Mouse (Mus musculus) lung, postnatal 0 days (tissue): ENCODE measurements around the gene Josd2. TPM values are rescaled to one million over a fixed set of nuclear protein-coding genes. Genes with fewer than 3 reads are reported as not detected.

Experiments used
- ATAC-seq: fragments of 200-750 bp; cut with Nextera tagmentation; 2 replicates; pipeline ENCODE4 v1.8.0; 2017; ENCODE audit warnings: moderate library complexity
- DNase-seq: peaks from one replicate; pipeline ENCODE4 v3.0.0-alpha.2; 2016; ENCODE audit warnings: low spot score
- H3K27ac ChIP-seq: fragments of 300-500 bp; sonication (generic); 2 replicates; pipeline ENCODE4 v1.5.1; 2014; ENCODE audit warnings: antibody characterized with exemption, mild to moderate bottlenecking, low read length, mixed read lengths
- H3K27me3 ChIP-seq: fragments of 300-500 bp; sonication (generic); replicated peaks from 2 replicates; pipeline ENCODE4 v1.6.1; 2014; ENCODE audit warnings: low read length, mixed read lengths; ENCODE audit not compliant: insufficient read depth
- H3K36me3 ChIP-seq: fragments of 300-500 bp; sonication (generic); 2 replicates; pipeline ENCODE4 v1.6.1; 2014; ENCODE audit warnings: low read length, mixed read lengths; ENCODE audit not compliant: insufficient read depth
- H3K4me1 ChIP-seq: fragments of 300-500 bp; sonication (generic); 2 replicates; pipeline ENCODE4 v1.6.1; 2014; ENCODE audit warnings: antibody characterized with exemption, low read depth, low read length, mixed read lengths; ENCODE audit not compliant: insufficient read depth
- H3K4me2 ChIP-seq: fragments of 300-500 bp; sonication (generic); replicated peaks from 2 replicates; pipeline ENCODE4 v1.6.1; 2014; ENCODE audit warnings: low read depth, mild to moderate bottlenecking, low read length, moderate library complexity, mixed read lengths
- H3K4me3 ChIP-seq: fragments of 300-500 bp; sonication (generic); 2 replicates; pipeline ENCODE4 v1.5.1; 2014; ENCODE audit warnings: low read depth, low read length
- H3K9ac ChIP-seq: fragments of 300-500 bp; sonication (generic); replicated peaks from 2 replicates; pipeline ENCODE4 v1.6.1; 2014; ENCODE audit warnings: low read depth, mild to moderate bottlenecking
- H3K9me3 ChIP-seq: fragments of 300-500 bp; sonication (generic); 2 replicates; pipeline ENCODE4 v1.6.1; 2016; ENCODE audit warnings: low read length, mixed read lengths
- CTCF ChIP-seq: IDR thresholded peaks from 2 replicates; pipeline ENCODE4 v1.5.1; 2016; ENCODE audit warnings: antibody characterized with exemption, mild to moderate bottlenecking
- EP300 ChIP-seq: IDR thresholded peaks from 2 replicates; pipeline ENCODE4 v1.6.1; 2016; ENCODE audit warnings: antibody characterized with exemption, mild to moderate bottlenecking, control low read depth
- WGBS: fragments of 180-500 bp; shearing (Covaris S2); extraction: QIAGEN DNeasy Blood & Tissue Kit; methylation state at CpG from one replicate; pipeline ENCODE4 v1.1.7; 2014; 5-methylcytosine and 5-hydroxymethylcytosine counted together
- polyA plus RNA-seq: library from polyadenylated mRNA; unstranded; fragments of >200 nt; fragmentation: Nextera tagmentation; extraction: Ambion mirVana; gene quantifications from 2 replicates; pipeline ENCODE4 v1.2.1, GENCODE M21; 2015

Gene Josd2
- polyA plus RNA-seq, 1 experiment from 2014 or later = 93.7 TPM

GRCm38 (mm10) chr7:44470696-44471612, 3.2 kb downstream of the Josd2 start:
- Histone ChIP-seq H3K4me2 (no peak overlapping the region), H3K4me1 (peaks cover 28% of the 10 kb centered on the region), H3K27ac (peak overlapping the region; percentile 64), H3K36me3 (no peaks in the 10 kb centered on the region), H3K4me3 (no peak overlapping the region), H3K9me3 (no peaks in the 10 kb centered on the region), H3K9ac (no peak overlapping the region), H3K27me3 (no peaks in the 10 kb centered on the region)
- no peak for ATAC-seq
- 70% methylated on average over 16 of the region's 16 CpGs for WGBS
- no peak for TF ChIP-seq EP300
- TF ChIP-seq CTCF = no peak
- DNase-seq = peak; percentile 53

DNA sequence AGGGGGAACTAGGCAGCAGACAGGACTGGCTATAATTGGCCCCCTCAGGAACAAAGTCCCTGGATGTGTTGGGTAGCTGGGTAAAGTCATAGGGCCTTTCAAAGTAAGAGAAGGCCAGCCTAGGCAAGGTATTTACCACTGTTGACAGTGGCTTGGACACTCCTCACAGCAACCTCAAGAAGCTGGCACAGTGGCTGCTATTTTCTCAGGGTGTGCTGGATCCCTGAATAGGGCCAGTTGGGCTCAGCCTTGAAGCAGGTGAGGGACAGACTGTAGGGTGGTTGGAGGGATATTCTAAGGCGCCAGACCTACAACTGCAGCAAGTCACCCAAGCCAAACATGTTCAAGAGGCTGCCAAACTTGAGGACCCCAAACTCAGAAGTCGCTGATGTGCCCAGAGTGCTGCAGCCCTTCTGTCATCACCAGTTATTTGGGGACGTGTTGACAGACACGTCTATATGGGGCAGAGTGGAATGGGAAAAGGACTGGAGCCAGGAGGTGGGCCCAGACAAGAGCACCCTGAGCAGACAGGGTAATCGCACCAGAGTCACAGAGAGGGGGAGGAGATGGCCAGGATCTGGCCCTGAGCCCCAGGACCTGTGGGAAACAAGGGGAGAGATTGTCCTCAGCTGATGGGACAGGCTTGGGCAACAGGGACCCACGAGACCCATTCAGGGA, 4.2 kb downstream of the Josd2 start:
- Histone ChIP-seq H3K27ac (peak overlapping the region; percentile 55), H3K27me3 (no peaks in the 10 kb centered on the region), H3K4me1 (peaks cover 28% of the 10 kb centered on the region), H3K9me3 (no peaks in the 10 kb centered on the region), H3K36me3 (no peaks in the 10 kb centered on the region), H3K4me2 (no peak overlapping the region), H3K9ac (no peak overlapping the region), H3K4me3 (no peak overlapping the region)
- DNase-seq (peak; percentile 87), ATAC-seq (peak; percentile 48)
- TF ChIP-seq CTCF (no peak), EP300 (peak; percentile 70; the same call in 1 of the 2 replicates)
- WGBS = 22% methylated on average over 6 of the region's 6 CpGs

GRCm38 (mm10) chr7:44472558-44472885, 4.7 kb downstream of the Josd2 start:
- Histone ChIP-seq H3K36me3 (no peaks in the 10 kb centered on the region), H3K4me2 (no peak overlapping the region), H3K27ac (peak overlapping the region; percentile 55; the same call in 1 of the 2 replicates), H3K27me3 (no peaks in the 10 kb centered on the region), H3K9ac (no peak overlapping the region), H3K4me3 (no peak overlapping the region), H3K4me1 (peaks cover 28% of the 10 kb centered on the region), H3K9me3 (no peaks in the 10 kb centered on the region)
- TF ChIP-seq EP300 = no peak
- TF ChIP-seq CTCF = no peak
- ATAC-seq (no peak), DNase-seq (no peak)
- WGBS = 9% methylated on average over 1 of the region's 1 CpGs

GRCm38 (mm10) chr7:44472961-44473646, 5.3 kb downstream of the Josd2 start:
- H3K9ac ChIP-seq = no peak overlapping the region
- H3K4me1 ChIP-seq = peaks cover 28% of the 10 kb centered on the region
- TF ChIP-seq CTCF (no peak), EP300 (no peak)
- no peak overlapping the region for H3K4me3 ChIP-seq
- no peaks in the 10 kb centered on the region for H3K36me3 ChIP-seq
- H3K27ac ChIP-seq = peak overlapping the region; percentile 55; the same call in 1 of the 2 replicates
- no peaks in the 10 kb centered on the region for H3K9me3 ChIP-seq
- H3K4me2 ChIP-seq = no peak overlapping the region
- ATAC-seq = peak; percentile 25
- H3K27me3 ChIP-seq = no peaks in the 10 kb centered on the region
- DNase-seq = peak; percentile 49
- WGBS = 32% methylated on average over 9 of the region's 9 CpGs

- H3K36me3 ChIP-seq = no peaks in the 10 kb centered on the region
- DNase-seq (no peak), ATAC-seq (no peak)
- no peaks in the 10 kb centered on the region for H3K27me3 ChIP-seq
- H3K4me2 ChIP-seq = no peak overlapping the region
- no peak for TF ChIP-seq EP300
- no peak for TF ChIP-seq CTCF
- no peak overlapping the region for H3K4me3 ChIP-seq
- no peaks in the 10 kb centered on the region for H3K9me3 ChIP-seq
- peaks cover 15% of the 10 kb centered on the region for H3K4me1 ChIP-seq
- 23% methylated on average over 4 of the region's 4 CpGs for WGBS
- no peak overlapping the region for H3K27ac ChIP-seq
- H3K9ac ChIP-seq = no peak overlapping the region
Measured at GRCm38 (mm10) chr7:44474419-44474818, 6.6 kb downstream of the Josd2 start.

DNA sequence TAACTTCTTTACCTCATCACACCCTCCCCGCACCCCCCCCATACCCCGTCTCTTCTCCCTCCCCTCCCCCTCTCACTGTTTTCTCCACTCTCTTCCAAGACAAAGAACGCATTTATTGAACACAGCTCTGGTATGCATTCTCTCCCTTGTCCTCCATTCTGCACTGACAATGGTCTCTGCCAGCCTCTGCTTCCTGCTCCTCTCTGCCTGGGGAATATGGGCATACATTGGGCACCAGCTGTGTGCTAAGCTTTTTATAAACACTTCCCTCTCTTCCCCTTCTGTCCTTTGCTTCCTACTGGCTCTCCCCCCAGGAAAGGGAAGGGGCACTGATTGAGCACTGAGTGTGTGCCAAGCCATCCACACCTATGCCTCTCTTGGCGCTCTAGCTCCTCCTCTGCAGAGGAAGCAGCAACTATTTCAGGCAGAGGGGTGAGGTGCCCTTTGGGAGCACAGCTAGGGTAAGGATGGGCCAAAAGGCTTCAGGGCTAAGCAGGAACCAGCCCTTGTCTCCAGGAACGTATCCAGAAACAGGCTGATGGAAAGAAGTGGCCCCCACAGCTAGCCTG, 7.3 kb downstream of the Josd2 start:
- H3K9me3 ChIP-seq = no peaks in the 10 kb centered on the region
- H3K27me3 ChIP-seq = no peaks in the 10 kb centered on the region
- TF ChIP-seq EP300 (no peak), CTCF (no peak)
- no peak overlapping the region for H3K27ac ChIP-seq
- no peak overlapping the region for H3K9ac ChIP-seq
- no peak overlapping the region for H3K4me3 ChIP-seq
- no peak overlapping the region for H3K4me2 ChIP-seq
- H3K4me1 ChIP-seq = peaks cover 14% of the 10 kb centered on the region
- WGBS = 23% methylated on average over 5 of the region's 5 CpGs
- no peak for DNase-seq
- H3K36me3 ChIP-seq = no peaks in the 10 kb centered on the region
- no peak for ATAC-seq
